Mouse (Mus musculus): ENCODE measurements around the gene Cilp. TPM values are rescaled to one million over a fixed set of nuclear protein-coding genes. Genes with fewer than 3 reads are reported as not detected.

The Cilp gene
- 4.0 and 13.6 TPM in 2 replicates for polyA plus RNA-seq (2012; rRNA removed; ENCODE audit: low replicate concordance)

DNA sequence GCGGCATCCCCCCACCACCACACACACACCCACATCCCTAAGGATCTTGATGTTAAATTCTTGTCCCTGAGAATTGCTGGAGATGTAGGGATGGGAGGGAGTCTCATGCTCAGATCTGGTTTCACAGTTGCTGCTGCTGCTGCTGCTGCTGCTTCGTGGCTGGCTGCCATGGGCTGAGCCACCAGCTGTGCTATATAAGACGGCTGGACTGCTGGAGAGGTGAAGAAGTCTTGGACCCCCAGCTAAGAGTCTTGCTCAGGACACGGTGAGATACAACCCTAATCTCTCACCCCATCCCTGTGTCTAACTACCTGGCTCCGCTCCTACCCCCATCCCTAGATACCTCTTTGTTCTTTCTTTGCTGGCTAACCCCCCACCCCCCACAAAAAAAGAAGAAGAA lies at the start of gene Cilp:
Cilp (plus strand) TSS at position 222 of the 400 bp plus-strand sequence.

GRCm38 (mm10) chr9:65293973-65294715 lies 29.2 kb downstream of the Cilp start, which contains the start of gene Clpx:
TSS of gene Clpx (plus strand) at chr9:65294260.

Other genes starting within 250 kb of the Cilp start
- 29.3 and 31.6 TPM in 2 replicates for gene Hacd3, start 243.5 kb upstream of the Cilp start, polyA plus RNA-seq (2012; rRNA removed; ENCODE audit: low replicate concordance)
- 39.8 and 74.5 TPM in 2 replicates for gene Dpp8, start 232.8 kb upstream of the Cilp start, polyA plus RNA-seq (2012; rRNA removed; ENCODE audit: low replicate concordance)
- 9.8 and 12.4 TPM in 2 replicates for gene Igdcc4, start 163.7 kb upstream of the Cilp start, polyA plus RNA-seq (2012; rRNA removed; ENCODE audit: low replicate concordance)
- 0.23 and 0.41 TPM in 2 replicates for gene Igdcc3, start 124.0 kb upstream of the Cilp start, polyA plus RNA-seq (2012; rRNA removed; ENCODE audit: low replicate concordance)
- 12.2 and 17.1 TPM in 2 replicates for gene Parp16, start 69.8 kb upstream of the Cilp start, polyA plus RNA-seq (2012; rRNA removed; ENCODE audit: low replicate concordance)
- gene Clpx, start 29.1 kb downstream of the Cilp start, polyA plus RNA-seq (2012; rRNA removed; ENCODE audit: low replicate concordance), result 13.6 and 14.2 TPM in 2 replicates
- 9.5 and 16.5 TPM in 2 replicates for gene Pdcd7, start 80.9 kb downstream of the Cilp start, polyA plus RNA-seq (2012; rRNA removed; ENCODE audit: low replicate concordance)
- gene Ubap1l, start 95.9 kb downstream of the Cilp start, polyA plus RNA-seq (2012; rRNA removed; ENCODE audit: low replicate concordance), result 0.23 and 0.51 TPM in 2 replicates
- gene Kbtbd13, start 126.5 kb downstream of the Cilp start, polyA plus RNA-seq (2012; rRNA removed; ENCODE audit: low replicate concordance), result 1.9 and 7.6 TPM in 2 replicates
- gene Rasl12, start 133.3 kb downstream of the Cilp start, polyA plus RNA-seq (2012; rRNA removed; ENCODE audit: low replicate concordance), result 53.4 and 69.3 TPM in 2 replicates
- gene Slc51b, start 157.8 kb downstream of the Cilp start, polyA plus RNA-seq (2012; rRNA removed; ENCODE audit: low replicate concordance), result not detected in 2 replicates
- gene Mtfmt, start 170.6 kb downstream of the Cilp start, polyA plus RNA-seq (2012; rRNA removed; ENCODE audit: low replicate concordance), result 9.0 and 11.5 TPM in 2 replicates
- 28.0 and 46.4 TPM in 2 replicates for gene Spg21, start 195.8 kb downstream of the Cilp start, polyA plus RNA-seq (2012; rRNA removed; ENCODE audit: low replicate concordance)